Mouse (Mus musculus) stomach, embryonic 15.5 days (tissue): Measurements from ENCODE around the gene Ybx3. TPM values are rescaled to one million over a fixed set of nuclear protein-coding genes. Genes with fewer than 3 reads are reported as not detected.

Source experiments
- ATAC-seq: fragments of 200-750 bp; cut with Nextera tagmentation; 2 replicates; pipeline ENCODE4 v1.8.0; 2017; ENCODE audit warnings: low read depth, moderate number of reproducible peaks, moderate TSS enrichment; ENCODE audit not compliant: insufficient read depth, low FRiP score
- H3K27ac ChIP-seq: fragments of 300-500 bp; sonication (generic); 2 replicates; pipeline ENCODE4 v1.5.1; 2015; ENCODE audit warnings: mild to moderate bottlenecking, inconsistent platforms
- H3K27me3 ChIP-seq: fragments of 300-500 bp; sonication (generic); replicated peaks from 2 replicates; pipeline ENCODE4 v1.6.1; 2015; ENCODE audit warnings: inconsistent platforms
- H3K36me3 ChIP-seq: fragments of 300-500 bp; sonication (generic); 2 replicates; pipeline ENCODE4 v1.6.1; 2015; ENCODE audit warnings: inconsistent platforms
- H3K4me1 ChIP-seq: fragments of 300-500 bp; sonication (generic); 2 replicates; pipeline ENCODE4 v1.6.1; 2015; ENCODE audit warnings: inconsistent platforms
- H3K4me2 ChIP-seq: fragments of 300-500 bp; sonication (generic); 2 replicates; pipeline ENCODE4 v1.6.1; 2015; ENCODE audit warnings: mild to moderate bottlenecking, inconsistent platforms
- H3K4me3 ChIP-seq: fragments of 300-500 bp; sonication (generic); replicated peaks from 2 replicates; pipeline ENCODE4 v1.5.1; 2015; ENCODE audit warnings: inconsistent platforms
- H3K9ac ChIP-seq: fragments of 300-500 bp; sonication (generic); 2 replicates; pipeline ENCODE4 v1.6.1; 2015; ENCODE audit warnings: inconsistent platforms
- H3K9me3 ChIP-seq: fragments of 300-500 bp; sonication (generic); 2 replicates; pipeline ENCODE4 v1.6.1; 2016; ENCODE audit warnings: inconsistent platforms
- WGBS: fragments of 180-500 bp; shearing (Covaris S2); methylation state at CpG from one replicate; pipeline ENCODE4 v1.1.7; 2015; 5-methylcytosine and 5-hydroxymethylcytosine counted together
- polyA plus RNA-seq: library from polyadenylated mRNA; unstranded; fragments of >200 nt; fragmentation: Nextera tagmentation; extraction: Ambion mirVana; gene quantifications from 2 replicates; pipeline ENCODE4 v1.2.1, GENCODE M21; 2015

Gene Ybx3
- 62.5 and 65.3 TPM in 2 replicates for polyA plus RNA-seq

GRCm38 (mm10) chr6:131388040-131389021, at the start of gene Ybx3:
Ybx3 (minus strand) TSS chr6:131388476.
- no peaks in the 10 kb centered on the region for H3K36me3 ChIP-seq
- H3K4me1 ChIP-seq: peaks cover 3% of the 10 kb centered on the region; the same call in 1 of the 2 replicates
- H3K9me3 ChIP-seq: no peaks in the 10 kb centered on the region
- peak within 1 kb of the TSS; percentile 92 for H3K9ac ChIP-seq
- ATAC-seq: peak; percentile 91
- peak within 1 kb of the TSS; percentile 87 for H3K4me2 ChIP-seq
- no peaks in the 10 kb centered on the region for H3K27me3 ChIP-seq
- H3K4me3 ChIP-seq: peak within 1 kb of the TSS; percentile 75
- WGBS: under 1% methylated on average over 85 of the region's 107 CpGs
- H3K27ac ChIP-seq: peak within 1 kb of the TSS; percentile 89

- no peaks in the 10 kb centered on the region for H3K9me3 ChIP-seq
- H3K9ac ChIP-seq: no peak overlapping the region
- no peak overlapping the region for H3K4me3 ChIP-seq
- no peak overlapping the region for H3K27ac ChIP-seq
- no peaks in the 10 kb centered on the region for H3K4me1 ChIP-seq
- H3K4me2 ChIP-seq: no peak overlapping the region
- no peak for ATAC-seq
- no peaks in the 10 kb centered on the region for H3K36me3 ChIP-seq
- no peaks in the 10 kb centered on the region for H3K27me3 ChIP-seq
These were observed 48.4 kb upstream of the Ybx3 start for GRCm38 (mm10) chr6:131436626-131437025.

GRCm38 (mm10) chr6:131434088-131434487, 45.8 kb upstream of the Ybx3 start:
- Histone ChIP-seq H3K36me3 (no peaks in the 10 kb centered on the region), H3K9me3 (no peaks in the 10 kb centered on the region), H3K4me1 (no peaks in the 10 kb centered on the region), H3K27me3 (no peaks in the 10 kb centered on the region), H3K9ac (no peak overlapping the region), H3K4me3 (peak overlapping the region; percentile 40), H3K4me2 (peak overlapping the region; percentile 83), H3K27ac (no peak overlapping the region)
- ATAC-seq: no peak
- 65% methylated on average over 1 of the region's 1 CpGs for WGBS

- Histone ChIP-seq H3K4me3 (peak overlapping the region; percentile 40), H3K4me1 (no peaks in the 10 kb centered on the region), H3K27me3 (no peaks in the 10 kb centered on the region), H3K4me2 (peak overlapping the region; percentile 83), H3K36me3 (no peaks in the 10 kb centered on the region), H3K27ac (no peak overlapping the region), H3K9ac (peak overlapping the region; percentile 32), H3K9me3 (no peaks in the 10 kb centered on the region)
- 5% methylated on average over 34 of the region's 39 CpGs for WGBS
- ATAC-seq: 0 out of 2 replicates have a peak, but pooled peaks have one; percentile 43
These were observed 45.1 kb upstream of the Ybx3 start for GRCm38 (mm10) chr6:131433153-131434048.

GRCm38 (mm10) chr6:131421572-131421971, 33.3 kb upstream of the Ybx3 start:
- Histone ChIP-seq H3K9ac (no peak overlapping the region), H3K36me3 (no peaks in the 10 kb centered on the region), H3K4me3 (no peak overlapping the region), H3K27ac (no peak overlapping the region), H3K9me3 (no peaks in the 10 kb centered on the region), H3K27me3 (no peaks in the 10 kb centered on the region), H3K4me1 (no peaks in the 10 kb centered on the region), H3K4me2 (no peak overlapping the region)
- 58% methylated on average over 3 of the region's 3 CpGs for WGBS
- no peak for ATAC-seq

- Histone ChIP-seq H3K4me3 (no peak overlapping the region), H3K27me3 (no peaks in the 10 kb centered on the region), H3K4me2 (no peak overlapping the region), H3K36me3 (no peaks in the 10 kb centered on the region), H3K9ac (no peak overlapping the region), H3K27ac (no peak overlapping the region), H3K4me1 (no peaks in the 10 kb centered on the region), H3K9me3 (no peaks in the 10 kb centered on the region)
- ATAC-seq: no peak
- 87% methylated on average over 3 of the region's 3 CpGs for whole genome bisulfite sequencing
These were observed 31.3 kb upstream of the Ybx3 start for GRCm38 (mm10) chr6:131419614-131420013.

- no peaks in the 10 kb centered on the region for H3K9me3 ChIP-seq
- ATAC-seq: no peak; the same call in 1 of the 2 replicates
- no peaks in the 10 kb centered on the region for H3K4me1 ChIP-seq
- H3K27me3 ChIP-seq: no peaks in the 10 kb centered on the region
- H3K9ac ChIP-seq: no peak overlapping the region
- no peak overlapping the region for H3K27ac ChIP-seq
- H3K36me3 ChIP-seq: no peaks in the 10 kb centered on the region
- H3K4me3 ChIP-seq: no peak overlapping the region
- no peak overlapping the region for H3K4me2 ChIP-seq
These were observed 30.5 kb upstream of the Ybx3 start for GRCm38 (mm10) chr6:131418770-131419169.

- 58% methylated on average over 6 of the region's 6 CpGs for WGBS
- H3K4me2 ChIP-seq: no peak overlapping the region
- H3K27me3 ChIP-seq: no peaks in the 10 kb centered on the region
- ATAC-seq: no peak
- no peaks in the 10 kb centered on the region for H3K36me3 ChIP-seq
- H3K9ac ChIP-seq: no peak overlapping the region
- H3K27ac ChIP-seq: no peak overlapping the region
- H3K4me3 ChIP-seq: no peak overlapping the region
- H3K4me1 ChIP-seq: no peaks in the 10 kb centered on the region
- no peaks in the 10 kb centered on the region for H3K9me3 ChIP-seq
These were observed 23.0 kb upstream of the Ybx3 start for GRCm38 (mm10) chr6:131411116-131411843.

- no peak overlapping the region for H3K27ac ChIP-seq
- no peaks in the 10 kb centered on the region for H3K4me1 ChIP-seq
- H3K27me3 ChIP-seq: no peaks in the 10 kb centered on the region
- H3K9me3 ChIP-seq: no peaks in the 10 kb centered on the region
- no peak overlapping the region for H3K4me3 ChIP-seq
- no peak for ATAC-seq
- no peak overlapping the region for H3K9ac ChIP-seq
- no peak overlapping the region for H3K4me2 ChIP-seq
- no peaks in the 10 kb centered on the region for H3K36me3 ChIP-seq
These were observed 18.7 kb upstream of the Ybx3 start for GRCm38 (mm10) chr6:131406957-131407356.

- Histone ChIP-seq H3K27ac (no peak overlapping the region), H3K9ac (no peak overlapping the region), H3K4me3 (no peak overlapping the region), H3K4me2 (no peak overlapping the region), H3K27me3 (no peaks in the 10 kb centered on the region), H3K36me3 (no peaks in the 10 kb centered on the region), H3K4me1 (no peaks in the 10 kb centered on the region), H3K9me3 (no peaks in the 10 kb centered on the region)
- WGBS: 9% methylated on average over 2 of the region's 2 CpGs
- no peak for ATAC-seq
These were observed 17.6 kb upstream of the Ybx3 start for GRCm38 (mm10) chr6:131405896-131406295.

GRCm38 (mm10) chr6:131405174-131405573, 16.9 kb upstream of the Ybx3 start:
- Histone ChIP-seq H3K4me1 (no peaks in the 10 kb centered on the region), H3K36me3 (no peaks in the 10 kb centered on the region), H3K27me3 (no peaks in the 10 kb centered on the region), H3K9me3 (no peaks in the 10 kb centered on the region), H3K4me3 (no peak overlapping the region), H3K9ac (no peak overlapping the region), H3K27ac (no peak overlapping the region), H3K4me2 (no peak overlapping the region)
- 83% methylated on average over 4 of the region's 4 CpGs for WGBS
- no peak for ATAC-seq
